11 mouse cellular contexts compared by ENCODE assay signal in genomic region chr1:75421794-75422193, GRCm38 (mm10). TPM values are rescaled to one million over a fixed set of nuclear protein-coding genes. Genes with fewer than 3 reads are reported as not detected.
DNase-seq lines count a peak whose midpoint lies in the region; ATAC-seq and TF ChIP-seq lines count a peak whose summit lies in the region.
"Had no signal": no experiment of that assay in that cellular context is flagged by ENCODE, and none has a peak within 500 bp of the region (broad histone marks: within the 10 kb centered on the region; RNA-seq: fewer than 3 reads in every experiment).

No protein-coding gene starts in this region.

- peaks cover 71% of the 10 kb centered on the region for H3K36me3 ChIP-seq in heart, embryonic 12.5 days
- H3K36me3 ChIP-seq in ES-Bruce4 (ENCODE audit: control insufficient read depth, insufficient read depth, low read length, poor library complexity, severe bottlenecking): no peaks in the 10 kb centered on the region
- H3K36me3 ChIP-seq in forebrain, embryonic 14.5 days (ENCODE audit: control insufficient read depth, insufficient read depth, low read length): no peaks in the 10 kb centered on the region
- H3K36me3 ChIP-seq in midbrain, embryonic 11.5 days (ENCODE audit: control insufficient read depth, insufficient read depth, low read length): no peaks in the 10 kb centered on the region

- intact Hi-C loops in heart, postnatal 14 days (cut with DNase I): no loop called here

- no peak for DNase-seq in heart, postnatal 14 days
- no peak for DNase-seq in forebrain, embryonic 14.5 days (ENCODE audit: low spot score)
- DNase-seq in midbrain, embryonic 11.5 days (ENCODE audit: low spot score, missing footprints): no peak
- DNase-seq in right cerebral cortex, postnatal 10 days (ENCODE audit: low spot score in 2 of 2): no peak
- no peak for DNase-seq in frontal cortex, postnatal 36 days (ENCODE audit: low spot score in 2 of 2)
- no peak for DNase-seq in ovary, adult 18-20 months (ENCODE audit: low spot score)

- no peaks in the 10 kb centered on the region for H3K9me3 ChIP-seq in heart, embryonic 12.5 days (replicated peaks)
- no peaks in the 10 kb centered on the region for H3K9me3 ChIP-seq in ES-Bruce4 (replicated peaks; ENCODE audit: control insufficient read depth, insufficient read depth, low read length, poor library complexity, severe bottlenecking)
- H3K9me3 ChIP-seq in forebrain, embryonic 14.5 days (replicated peaks; ENCODE audit: control insufficient read depth, low read length): no peaks in the 10 kb centered on the region
- H3K9me3 ChIP-seq in midbrain, embryonic 11.5 days (ENCODE audit: control insufficient read depth, low read length): no peaks in the 10 kb centered on the region

- peaks cover 27% of the 10 kb centered on the region for H3K27me3 ChIP-seq in heart, embryonic 12.5 days (replicated peaks)
- H3K27me3 ChIP-seq in ES-Bruce4 (ENCODE audit: control insufficient read depth, insufficient read depth, low read length, poor library complexity, severe bottlenecking): peaks cover 21% of the 10 kb centered on the region
- H3K27me3 ChIP-seq in forebrain, embryonic 14.5 days (replicated peaks; ENCODE audit: control insufficient read depth, insufficient read depth, low read length): peaks cover 50% of the 10 kb centered on the region
- peaks cover 42% of the 10 kb centered on the region for H3K27me3 ChIP-seq in midbrain, embryonic 11.5 days (ENCODE audit: control insufficient read depth, insufficient read depth, low read length)
- H3K27me3 ChIP-seq: CH12.LX had no signal

- H3K4me2 ChIP-seq in heart, embryonic 12.5 days: peak overlapping the region; percentile 68
- H3K4me2 ChIP-seq in forebrain, embryonic 14.5 days (ENCODE audit: low read length): 0 out of 2 replicates have a peak overlapping the region, but pooled peaks have one; percentile 55
- H3K4me2 ChIP-seq in midbrain, embryonic 11.5 days: peak overlapping the region; percentile 57

- H3K4me3 ChIP-seq in heart, embryonic 12.5 days: peak overlapping the region; percentile 30; the same call in 1 of the 2 replicates
- H3K4me3 ChIP-seq in ES-Bruce4 (ENCODE audit: low read depth, low read length): peak overlapping the region; percentile 32; the same call in 1 of the 2 replicates
- H3K4me3 ChIP-seq in forebrain, embryonic 14.5 days (ENCODE audit: low read depth, low read length): 0 out of 2 replicates have a peak overlapping the region, but pooled peaks have one; percentile 28
- H3K4me3 ChIP-seq in midbrain, embryonic 11.5 days (ENCODE audit: low read depth, low read length): peak overlapping the region; percentile 36

- peak overlapping the region; percentile 61 for H3K9ac ChIP-seq in heart, embryonic 12.5 days
- H3K9ac ChIP-seq in ES-Bruce4 (ENCODE audit: low read depth, poor library complexity, severe bottlenecking): peak overlapping the region; percentile 25
- no peak overlapping the region; the same call in 1 of the 2 replicates for H3K9ac ChIP-seq in forebrain, embryonic 14.5 days (ENCODE audit: low read length)
- peak overlapping the region; percentile 59 for H3K9ac ChIP-seq in midbrain, embryonic 11.5 days (ENCODE audit: low read length)

- no peak overlapping the region for H3K27ac ChIP-seq in heart, embryonic 12.5 days (ENCODE audit: poor library complexity, severe bottlenecking)
- no peak overlapping the region for H3K27ac ChIP-seq in ES-Bruce4 (ENCODE audit: insufficient read depth, low read length)
- no peak overlapping the region for H3K27ac ChIP-seq in forebrain, embryonic 14.5 days (ENCODE audit: low read depth, low read length)
- H3K27ac ChIP-seq in midbrain, embryonic 11.5 days (ENCODE audit: low read depth, low read length): no peak overlapping the region

- TF ChIP-seq EP300 in ES-Bruce4 (IDR thresholded peaks at IDR 0.05; ENCODE audit: insufficient read depth, low read depth, low read length): no peak

- no peak for TF ChIP-seq POLR2A in ES-Bruce4 (IDR thresholded peaks at IDR 0.05; ENCODE audit: insufficient read depth, low read length)

- ATAC-seq in heart, embryonic 12.5 days (ENCODE audit: insufficient number of reproducible peaks, low FRiP score): peak; percentile 31; the same call in 1 of the 2 replicates
- ATAC-seq in forebrain, embryonic 14.5 days: no peak
- peak; percentile 19; the same call in 1 of the 2 replicates for ATAC-seq in midbrain, embryonic 11.5 days (ENCODE audit: low FRiP score)

- 21% methylated on average over 20 of the region's 20 CpGs for WGBS in heart, embryonic 12.5 days
- 4% methylated on average over 20 of the region's 20 CpGs for WGBS in forebrain, embryonic 14.5 days
- WGBS in midbrain, embryonic 11.5 days: 4% methylated on average over 20 of the region's 20 CpGs

- no peak for TF ChIP-seq CTCF in ES-Bruce4 (IDR thresholded peaks at IDR 0.05; ENCODE audit: low read depth, low read length)

- peaks cover 39% of the 10 kb centered on the region for H3K4me1 ChIP-seq in heart, embryonic 12.5 days (replicated peaks)
- no peaks in the 10 kb centered on the region for H3K4me1 ChIP-seq in ES-Bruce4 (ENCODE audit: control insufficient read depth, insufficient read depth, low read length)
- H3K4me1 ChIP-seq in forebrain, embryonic 14.5 days (ENCODE audit: control insufficient read depth, insufficient read depth, low read length): peaks cover 11% of the 10 kb centered on the region
- H3K4me1 ChIP-seq in midbrain, embryonic 11.5 days (ENCODE audit: control insufficient read depth, insufficient read depth, low read length): peaks cover 28% of the 10 kb centered on the region

RNA-seq across cellular contexts. Expression of gene Gmppa, which starts 13.9 kb away (rescaled TPM):
- polyA plus RNA-seq in heart, embryonic 12.5 days (2016; fragmentation: Nextera tagmentation; extraction: Ambion mirVana): 67.7 and 69.1 TPM in 2 replicates
- total RNA-seq in heart, postnatal 14 days (2021): 10 to 100 TPM; 32.3 to 32.5 TPM
- 35.2 and 36.5 TPM in 2 replicates for polyA plus RNA-seq in ES-Bruce4 (2011; ENCODE audit: insufficient read depth, insufficient read length, low read depth, missing spikeins)
- 72.4 and 76.0 TPM in 2 replicates for polyA plus RNA-seq in forebrain, embryonic 14.5 days (2014; fragmentation: Nextera tagmentation; extraction: Ambion mirVana)
- polyA plus RNA-seq in midbrain, embryonic 11.5 days (2014; fragmentation: Nextera tagmentation; extraction: Ambion mirVana): 56.1 and 56.4 TPM in 2 replicates

RNA-seq across cellular contexts. Expression of gene Asic4, which starts 28.4 kb away (rescaled TPM):
- polyA plus RNA-seq in heart, embryonic 12.5 days (2016; fragmentation: Nextera tagmentation; extraction: Ambion mirVana): 0.24 and 0.33 TPM in 2 replicates
- total RNA-seq in heart, postnatal 14 days (2021): not detected
- polyA plus RNA-seq in ES-Bruce4 (2011; ENCODE audit: insufficient read depth, insufficient read length, low read depth, missing spikeins): not detected in 2 replicates
- polyA plus RNA-seq in forebrain, embryonic 14.5 days (2014; fragmentation: Nextera tagmentation; extraction: Ambion mirVana): 0.76 and 0.84 TPM in 2 replicates
- polyA plus RNA-seq in midbrain, embryonic 11.5 days (2014; fragmentation: Nextera tagmentation; extraction: Ambion mirVana): 4.6 and 5.9 TPM in 2 replicates
- total RNA-seq: CH12.LX; common myeloid progenitor, adult 5-6 weeks; granulocyte monocyte progenitor cell, adult 5-6 weeks had no signal

RNA-seq across cellular contexts. Expression of gene Speg, which starts 46.7 kb away (rescaled TPM):
- polyA plus RNA-seq in heart, embryonic 12.5 days (2016; fragmentation: Nextera tagmentation; extraction: Ambion mirVana): 61.5 and 67.4 TPM in 2 replicates
- 100 to 1,000 TPM; 125 to 126 TPM for total RNA-seq in heart, postnatal 14 days (2021)
- polyA plus RNA-seq in ES-Bruce4 (2011; ENCODE audit: insufficient read depth, insufficient read length, low read depth, missing spikeins): 18.0 and 19.8 TPM in 2 replicates
- polyA plus RNA-seq in forebrain, embryonic 14.5 days (2014; fragmentation: Nextera tagmentation; extraction: Ambion mirVana): 8.3 and 8.8 TPM in 2 replicates
- polyA plus RNA-seq in midbrain, embryonic 11.5 days (2014; fragmentation: Nextera tagmentation; extraction: Ambion mirVana): 13.4 and 15.2 TPM in 2 replicates
- total RNA-seq: common myeloid progenitor, adult 5-6 weeks had no signal

RNA-seq across cellular contexts. Expression of gene Chpf, which starts 57.3 kb away (rescaled TPM):
- 35.2 and 37.8 TPM in 2 replicates for polyA plus RNA-seq in heart, embryonic 12.5 days (2016; fragmentation: Nextera tagmentation; extraction: Ambion mirVana)
- total RNA-seq in heart, postnatal 14 days (2021): 10 to 100 TPM; 29.5 to 30.1 TPM
- polyA plus RNA-seq in ES-Bruce4 (2011; ENCODE audit: insufficient read depth, insufficient read length, low read depth, missing spikeins): 13.3 and 15.1 TPM in 2 replicates
- 21.6 and 24.2 TPM in 2 replicates for polyA plus RNA-seq in forebrain, embryonic 14.5 days (2014; fragmentation: Nextera tagmentation; extraction: Ambion mirVana)
- 15.2 and 20.8 TPM in 2 replicates for polyA plus RNA-seq in midbrain, embryonic 11.5 days (2014; fragmentation: Nextera tagmentation; extraction: Ambion mirVana)

RNA-seq across cellular contexts. Expression of gene Tmem198, which starts 57.5 kb away (rescaled TPM):
- polyA plus RNA-seq in heart, embryonic 12.5 days (2016; fragmentation: Nextera tagmentation; extraction: Ambion mirVana): 0.41 and 0.49 TPM in 2 replicates
- under 1 TPM; 0.26 to 0.88 TPM for total RNA-seq in heart, postnatal 14 days (2021)
- polyA plus RNA-seq in ES-Bruce4 (2011; ENCODE audit: insufficient read depth, insufficient read length, low read depth, missing spikeins): 0.27 and 0.53 TPM in 2 replicates
- polyA plus RNA-seq in forebrain, embryonic 14.5 days (2014; fragmentation: Nextera tagmentation; extraction: Ambion mirVana): 41.3 and 50.4 TPM in 2 replicates
- polyA plus RNA-seq in midbrain, embryonic 11.5 days (2014; fragmentation: Nextera tagmentation; extraction: Ambion mirVana): 11.6 and 13.0 TPM in 2 replicates
- total RNA-seq: granulocyte monocyte progenitor cell, adult 5-6 weeks had no signal
